Mouse (Mus musculus) myocyte (in vitro differentiated cells): ENCODE results near the gene Kcna7. TPM values are rescaled to one million over a fixed set of nuclear protein-coding genes. Genes with fewer than 3 reads are reported as not detected.

Source experiments
- H3K27me3 ChIP-seq: one replicate; pipeline ENCODE4 v1.6.1; 2011; ENCODE audit not compliant: control insufficient read depth, insufficient read depth, insufficient read length
- H3K36me3 ChIP-seq: one replicate; pipeline ENCODE4 v1.6.1; 2011; ENCODE audit not compliant: control insufficient read depth, insufficient read depth
- H3K4me2 ChIP-seq: one replicate; pipeline ENCODE4 v1.6.1; 2011; ENCODE audit warnings: low read depth, control low read depth
- H3K4me3 ChIP-seq: one replicate; pipeline ENCODE4 v1.5.1; 2011; ENCODE audit warnings: mild to moderate bottlenecking, control low read depth, moderate library complexity
- H3K79me2 ChIP-seq: one replicate; pipeline ENCODE4 v1.6.1; 2011; ENCODE audit not compliant: control insufficient read depth, insufficient read depth
- H3ac ChIP-seq: one replicate; pipeline ENCODE4 v1.6.1; 2011; ENCODE audit not compliant: control insufficient read depth, insufficient read length
- CEBPB ChIP-seq: IDR thresholded peaks from 2 replicates; pipeline ENCODE4 v1.6.1; 2011; ENCODE audit warnings: mild to moderate bottlenecking, moderate library complexity; ENCODE audit not compliant: poor library complexity, insufficient read depth, severe bottlenecking
- E2F4 ChIP-seq: IDR thresholded peaks from one replicate; pipeline ENCODE4 v1.6.1; 2011; ENCODE audit warnings: mild to moderate bottlenecking, control low read depth, moderate library complexity; ENCODE audit not compliant: insufficient read depth
- MAX ChIP-seq: IDR thresholded peaks from one replicate; pipeline ENCODE4 v1.6.1; 2011; ENCODE audit warnings: low read depth, mild to moderate bottlenecking, control low read depth
- MYOD1 ChIP-seq, 3 experiments: IDR thresholded peaks; one replicate each; pipeline ENCODE4 v1.6.1; 2011; ENCODE audit warnings: control low read depth in 2 of 3, low read depth in 2 of 3, mild to moderate bottlenecking in 2 of 3, moderate library complexity in 1 of 3; ENCODE audit not compliant: insufficient read length in 2 of 3, control insufficient read depth in 1 of 3
- MYOG ChIP-seq, 3 experiments: IDR thresholded peaks; one replicate each; pipeline ENCODE4 v1.6.1; 2011; ENCODE audit warnings: control low read depth in 2 of 3, low read depth in 2 of 3, mild to moderate bottlenecking in 2 of 3; ENCODE audit not compliant: insufficient read length in 2 of 3, control insufficient read depth in 1 of 3, insufficient read depth in 1 of 3
- POLR2A ChIP-seq: IDR thresholded peaks from one replicate; pipeline ENCODE4 v1.6.1; 2011; ENCODE audit warnings: low read depth, mild to moderate bottlenecking, control low read depth, moderate library complexity; ENCODE audit not compliant: insufficient read length
- POLR2AphosphoS2 ChIP-seq: IDR thresholded peaks from one replicate; pipeline ENCODE4 v1.6.1; 2011; ENCODE audit warnings: low read depth, control low read depth; ENCODE audit not compliant: insufficient read length
- REST ChIP-seq: IDR thresholded peaks from one replicate; pipeline ENCODE4 v1.6.1; 2011; ENCODE audit warnings: mild to moderate bottlenecking, control low read depth, moderate library complexity; ENCODE audit not compliant: insufficient read depth, insufficient read length
- SRF ChIP-seq: IDR thresholded peaks from one replicate; pipeline ENCODE4 v1.6.1; 2011; ENCODE audit warnings: low read depth; ENCODE audit not compliant: control insufficient read depth, insufficient read length
- TCF12 ChIP-seq: IDR thresholded peaks from one replicate; pipeline ENCODE4 v1.6.1; 2011; ENCODE audit warnings: mild to moderate bottlenecking, control low read depth; ENCODE audit not compliant: poor library complexity, insufficient read depth, severe bottlenecking
- TCF3 ChIP-seq: IDR thresholded peaks from one replicate; pipeline ENCODE4 v1.6.1; 2011; ENCODE audit warnings: low read depth, control low read depth; ENCODE audit not compliant: insufficient read length
- USF1 ChIP-seq: IDR thresholded peaks from one replicate; pipeline ENCODE4 v1.6.1; 2011; ENCODE audit warnings: low read depth, mild to moderate bottlenecking, control low read depth, moderate library complexity
- polyA plus RNA-seq: library from polyadenylated mRNA; unstranded; fragments of >200 nt; fragmentation: generic; extraction: Trizol; gene quantifications from one replicate; pipeline ENCODE4 v1.2.1, GENCODE M21; 2012; ENCODE audit warnings: missing spikeins

Kcna7 gene
- polyA plus RNA-seq, 1 experiment = 0.65 TPM

GRCm38 (mm10) chr7:45419859-45420614 lies 14.6 kb downstream of the Kcna7 start:
- H3K79me2 ChIP-seq = no peaks in the 10 kb centered on the region
- TF ChIP-seq MYOD1 (IDR thresholded peaks at IDR 0.05; ENCODE audit: control insufficient read depth in 1 of 3, insufficient read length in 2 of 3, low read depth in 2 of 3) (no peak), MYOG (IDR thresholded peaks at IDR 0.05; ENCODE audit: control insufficient read depth in 1 of 3, insufficient read depth in 1 of 3, insufficient read length in 2 of 3, low read depth in 2 of 3) (no peak), USF1 (no peak), SRF (no peak), TCF12 (no peak), E2F4 (no peak), TCF3 (no peak), CEBPB (no peak), POLR2AphosphoS2 (no peak)
- peaks cover 9% of the 10 kb centered on the region for H3K27me3 ChIP-seq
- no peak overlapping the region for H3K4me2 ChIP-seq
- H3K4me3 ChIP-seq = no peak overlapping the region
- no peak overlapping the region for H3ac ChIP-seq
- H3K36me3 ChIP-seq = peaks cover 3% of the 10 kb centered on the region

GRCm38 (mm10) chr7:45420615-45420919 lies 15.1 kb downstream of the Kcna7 start, which contains the start of gene Lhb:
Gene Lhb (plus strand): TSS chr7:45420820.
- H3K36me3 ChIP-seq = peaks cover 3% of the 10 kb centered on the region
- H3K27me3 ChIP-seq = peaks cover 6% of the 10 kb centered on the region
- H3K79me2 ChIP-seq = no peaks in the 10 kb centered on the region
- no peak within 1 kb of the TSS for H3K4me2 ChIP-seq
- no peak for TF ChIP-seq TCF12
- H3K4me3 ChIP-seq = no peak within 1 kb of the TSS
- no peak within 1 kb of the TSS for H3ac ChIP-seq

- H3ac ChIP-seq = no peak overlapping the region
- no peak overlapping the region for H3K4me2 ChIP-seq
- TF ChIP-seq MYOG (IDR thresholded peaks at IDR 0.05; ENCODE audit: control insufficient read depth in 1 of 3, insufficient read depth in 1 of 3, insufficient read length in 2 of 3, low read depth in 2 of 3) = no peak
- no peak for TF ChIP-seq POLR2AphosphoS2
- TF ChIP-seq MYOD1 (IDR thresholded peaks at IDR 0.05; ENCODE audit: control insufficient read depth in 1 of 3, insufficient read length in 2 of 3, low read depth in 2 of 3) = no peak
- TF ChIP-seq SRF = no peak
- TF ChIP-seq TCF12 = no peak
- no peak for TF ChIP-seq CEBPB
- no peak for TF ChIP-seq REST
- no peak for TF ChIP-seq POLR2A
- no peak for TF ChIP-seq USF1
- no peak for TF ChIP-seq TCF3
- no peak for TF ChIP-seq E2F4
- TF ChIP-seq MAX = no peak
- H3K79me2 ChIP-seq = no peaks in the 10 kb centered on the region
- peaks cover under 1% of the 10 kb centered on the region for H3K27me3 ChIP-seq
- H3K36me3 ChIP-seq = peaks cover 3% of the 10 kb centered on the region
- H3K4me3 ChIP-seq = no peak overlapping the region
These were observed 15.7 kb downstream of the Kcna7 start for GRCm38 (mm10) chr7:45421194-45421593.

- Histone ChIP-seq H3K79me2 (peaks cover 8% of the 10 kb centered on the region), H3K4me2 (no peak overlapping the region), H3K27me3 (no peaks in the 10 kb centered on the region), H3K36me3 (peaks cover 19% of the 10 kb centered on the region), H3K4me3 (no peak overlapping the region), H3ac (no peak overlapping the region)
- no peak for TF ChIP-seq TCF12
- TF ChIP-seq MAX = no peak
- no peak for TF ChIP-seq TCF3
- TF ChIP-seq REST = no peak
These were observed 21.1 kb downstream of the Kcna7 start for GRCm38 (mm10) chr7:45426556-45426955.

- peak overlapping the region; percentile 92 for H3K4me3 ChIP-seq
- H3ac ChIP-seq = peak overlapping the region; percentile 15
- H3K4me2 ChIP-seq = peak overlapping the region; percentile 96
- TF ChIP-seq POLR2A = no peak
- no peak for TF ChIP-seq MYOG (IDR thresholded peaks at IDR 0.05; ENCODE audit: control insufficient read depth in 1 of 3, insufficient read depth in 1 of 3, insufficient read length in 2 of 3, low read depth in 2 of 3)
- TF ChIP-seq SRF = no peak
- no peak for TF ChIP-seq MYOD1 (IDR thresholded peaks at IDR 0.05; ENCODE audit: control insufficient read depth in 1 of 3, insufficient read length in 2 of 3, low read depth in 2 of 3)
- no peak for TF ChIP-seq E2F4
- TF ChIP-seq POLR2AphosphoS2 = no peak
- TF ChIP-seq TCF12 = no peak
- no peak for TF ChIP-seq MAX
- peaks cover 9% of the 10 kb centered on the region for H3K36me3 ChIP-seq
- H3K79me2 ChIP-seq = peaks cover 62% of the 10 kb centered on the region
- no peaks in the 10 kb centered on the region for H3K27me3 ChIP-seq
These were observed 28.4 kb downstream of the Kcna7 start for GRCm38 (mm10) chr7:45433835-45434202.
